Mouse (Mus musculus) embryo, embryonic 11.5 days (tissue): ENCODE results near the gene Eef1g.
"Not testable (repeated sequence)": the region's sequence is repeated elsewhere in the genome, so short reads cannot be mapped to it uniquely, and the experiment has no call there.

Experiments
- DNase-seq: peaks from one replicate; pipeline ENCODE4 v3.0.0-alpha.2; 2012; ENCODE audit warnings: low read depth, low spot score

Eef1g gene

DNA sequence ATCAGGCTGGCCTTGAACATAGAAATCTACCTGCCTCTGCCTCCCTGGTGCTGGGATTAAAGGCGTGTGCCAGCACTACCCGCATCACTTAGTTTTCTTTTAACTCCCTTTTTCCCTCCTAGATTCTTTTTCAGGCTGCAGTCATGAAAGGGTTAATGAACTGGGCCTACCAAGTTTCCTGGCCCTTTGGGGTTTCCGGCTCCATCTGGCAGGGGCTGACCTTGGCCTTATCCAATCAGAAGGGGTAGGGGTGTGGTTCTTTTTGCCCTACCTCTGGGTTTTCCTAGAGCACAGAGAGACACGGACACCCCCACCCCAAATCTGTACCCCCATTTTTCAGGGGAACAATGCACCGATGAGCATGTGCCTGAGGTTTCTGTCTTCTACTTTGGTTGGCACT is 22.1 kb upstream of the Eef1g start:
- no peak for DNase-seq

DNA sequence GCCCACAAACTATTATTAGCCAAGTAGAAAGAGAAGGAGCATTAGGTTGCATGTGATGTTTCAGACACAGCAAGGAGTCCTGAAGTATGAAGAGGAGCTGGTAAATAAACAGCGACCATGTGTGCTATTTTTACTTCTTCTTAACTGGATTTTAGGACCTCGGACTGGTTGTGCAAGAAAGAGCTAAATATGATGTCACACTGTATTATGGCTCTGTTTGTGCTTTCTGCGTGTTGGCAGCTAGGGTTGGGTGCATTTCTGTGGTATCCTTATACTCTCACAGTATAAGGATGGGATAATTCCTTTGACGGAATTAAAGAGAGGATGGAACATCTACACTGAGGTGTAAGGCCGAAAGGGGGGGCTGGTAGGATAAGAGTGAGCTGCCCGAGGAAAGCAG is 21.6 kb upstream of the Eef1g start:
- DNase-seq: no peak

DNA sequence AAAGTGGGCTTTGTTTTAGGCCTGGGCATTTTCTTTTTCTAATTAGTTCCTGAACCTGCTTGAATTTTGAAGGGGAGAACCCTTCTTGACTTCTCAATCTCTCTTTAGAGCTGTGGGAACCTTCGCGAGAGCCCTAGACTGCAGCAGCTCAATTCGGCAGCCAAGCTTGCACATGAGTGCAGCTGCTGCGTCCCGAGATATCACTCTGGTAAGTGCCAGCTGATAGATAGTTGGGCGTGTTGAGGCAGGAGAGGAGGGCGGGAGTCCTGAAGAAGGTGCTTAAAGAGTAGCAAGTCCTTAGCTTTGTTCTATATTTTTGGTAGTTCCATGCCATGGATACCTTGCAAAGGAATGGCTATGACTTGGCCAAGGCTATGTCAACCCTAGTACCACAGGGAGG is 19.9 kb upstream of the Eef1g start:
- no peak for DNase-seq

DNA sequence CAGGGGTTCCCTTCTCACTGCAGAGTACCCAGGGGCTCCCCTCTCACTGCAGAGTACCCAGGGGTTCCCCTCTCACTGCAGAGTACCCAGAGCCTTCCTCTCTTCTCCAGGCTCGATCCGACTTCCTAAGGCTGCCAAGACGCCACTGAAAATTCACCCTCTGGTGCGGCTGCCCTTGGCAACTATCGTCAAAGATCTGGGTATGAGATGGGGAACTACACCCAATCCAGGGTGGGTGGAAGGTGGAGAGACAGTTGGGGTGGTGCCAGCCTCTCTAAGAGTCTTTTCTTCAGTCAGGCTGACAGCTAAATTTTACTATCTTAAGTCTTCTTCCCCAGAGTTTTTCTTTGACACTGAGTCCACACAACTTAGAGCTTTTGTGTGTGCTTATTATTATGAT is 16.7 kb upstream of the Eef1g start:
- DNase-seq: no peak

DNA sequence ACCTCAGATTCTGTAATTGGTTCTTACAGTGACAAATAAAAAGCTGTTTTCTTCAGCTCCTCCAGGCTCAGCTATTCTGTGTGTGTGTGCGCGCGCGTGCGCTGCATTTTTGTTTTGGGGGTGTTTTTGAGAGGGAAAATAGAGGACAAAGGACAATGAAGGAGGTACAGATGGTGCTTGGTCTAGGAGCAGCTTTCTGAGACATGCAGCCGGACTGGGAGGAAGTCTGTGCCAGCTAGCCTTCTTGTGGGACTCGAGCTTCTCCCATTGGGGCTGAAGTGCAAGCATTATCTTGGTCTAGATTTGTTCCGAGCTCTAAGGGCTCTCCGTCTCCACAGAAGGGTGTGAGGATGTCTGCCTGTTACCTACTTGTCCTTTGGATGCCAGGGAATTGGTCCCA is 14.6 kb upstream of the Eef1g start:
- no peak for DNase-seq

DNA sequence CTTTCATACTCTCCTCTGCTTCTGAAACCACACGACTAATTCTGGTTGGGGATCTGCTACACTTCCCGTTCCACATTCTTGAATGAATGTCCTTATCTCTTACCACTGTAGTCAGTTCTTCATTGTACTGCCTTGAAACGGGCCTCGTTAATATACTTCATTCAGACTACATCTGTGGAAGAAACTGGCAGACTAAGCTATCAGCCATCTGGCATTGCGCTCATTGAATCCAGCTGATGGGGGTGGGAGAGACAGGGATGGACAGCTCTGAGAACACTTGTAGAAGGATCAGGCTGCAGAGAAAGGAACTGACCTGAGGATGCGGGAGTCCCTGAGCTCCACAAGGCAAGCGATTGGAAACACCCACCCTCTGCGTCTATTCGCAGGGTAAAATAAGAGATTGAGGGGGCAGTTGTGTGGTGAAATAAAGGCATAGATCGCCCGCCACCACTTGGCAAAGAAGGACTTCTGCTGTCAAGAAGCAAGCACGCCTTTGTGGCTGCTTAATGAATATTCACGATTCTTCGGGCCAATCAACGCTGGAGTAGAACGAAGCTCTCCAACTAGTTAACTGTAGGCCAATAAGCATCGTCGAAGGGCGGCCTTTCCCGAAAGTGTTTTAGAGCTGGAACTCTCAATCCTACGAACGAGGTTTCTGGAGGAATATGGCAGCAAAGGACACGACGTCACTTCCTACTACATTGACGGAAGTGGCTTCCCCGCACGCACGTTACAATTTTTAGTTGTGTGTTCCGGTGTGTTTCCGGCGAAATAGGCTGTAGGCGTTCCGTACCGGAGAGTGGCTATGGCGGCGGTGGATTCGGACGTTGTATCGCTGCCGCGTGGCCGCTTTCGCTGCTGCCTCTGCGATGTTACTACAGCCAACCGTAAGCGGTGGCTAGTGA is 13.5 kb upstream of the Eef1g start, which contains the start of gene Tut1:
Tut1 (plus strand) TSS at position 713 of the 905 bp plus-strand sequence.
- peak; percentile 87 for DNase-seq

DNA sequence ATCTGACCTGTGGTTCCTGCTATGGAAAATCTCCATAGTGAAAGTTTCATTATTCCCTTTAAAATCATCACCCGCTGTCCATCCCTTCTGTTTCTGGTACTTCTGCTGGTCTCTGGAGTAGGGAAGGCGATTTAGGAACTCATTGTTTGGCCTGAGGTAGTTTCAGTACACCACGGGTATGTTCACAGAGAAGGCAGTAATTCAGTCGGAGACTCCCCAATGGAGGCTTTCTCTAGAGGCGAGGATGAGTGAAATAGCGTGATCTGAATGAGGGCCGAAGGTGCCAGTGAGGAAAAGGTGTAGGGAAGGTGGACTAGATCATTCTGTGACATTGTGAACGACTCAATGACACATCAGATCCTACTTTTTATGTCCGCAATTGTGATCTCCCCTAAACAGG is 12.7 kb upstream of the Eef1g start:
- no peak for DNase-seq

DNA sequence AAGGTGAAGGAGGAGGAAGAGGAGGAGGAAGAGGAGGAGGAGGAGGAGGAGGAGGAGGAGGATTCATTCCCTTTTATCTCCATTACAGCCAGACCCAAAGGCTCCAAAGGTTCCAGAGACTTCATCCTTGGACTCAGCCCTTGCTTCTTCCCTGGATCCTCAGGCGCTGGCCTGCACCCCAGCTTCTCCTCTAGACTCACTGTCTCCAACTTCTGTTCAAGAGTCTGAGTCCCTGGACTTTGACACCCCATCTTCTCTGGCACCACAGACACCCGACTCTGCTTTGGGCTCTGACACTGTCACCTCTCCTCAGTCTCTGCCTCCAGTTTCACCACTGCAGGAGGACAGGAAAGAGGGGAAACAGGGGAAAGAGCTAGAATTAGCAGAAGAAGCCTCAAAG is 4.6 kb upstream of the Eef1g start:
- no peak for DNase-seq

DNA sequence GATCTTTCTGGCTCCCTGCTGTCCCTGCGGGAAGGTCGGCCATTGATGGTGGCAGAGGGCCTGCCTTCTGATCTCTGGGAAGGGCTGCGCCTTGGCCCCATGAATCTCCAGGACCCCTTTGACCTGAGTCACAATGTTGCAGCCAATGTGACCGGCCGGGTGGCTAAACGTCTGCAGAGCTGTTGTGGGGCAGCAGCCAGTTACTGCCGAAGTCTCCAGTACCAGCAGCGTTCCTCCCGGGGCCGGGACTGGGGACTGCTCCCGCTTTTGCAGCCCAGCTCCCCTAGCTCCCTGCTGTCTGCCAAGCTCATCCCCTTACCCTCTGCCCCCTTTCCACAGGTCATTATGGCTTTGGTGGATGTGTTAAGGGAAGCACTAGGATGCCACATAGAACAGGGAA is 1.8 kb upstream of the Eef1g start:
- no peak for DNase-seq

DNA sequence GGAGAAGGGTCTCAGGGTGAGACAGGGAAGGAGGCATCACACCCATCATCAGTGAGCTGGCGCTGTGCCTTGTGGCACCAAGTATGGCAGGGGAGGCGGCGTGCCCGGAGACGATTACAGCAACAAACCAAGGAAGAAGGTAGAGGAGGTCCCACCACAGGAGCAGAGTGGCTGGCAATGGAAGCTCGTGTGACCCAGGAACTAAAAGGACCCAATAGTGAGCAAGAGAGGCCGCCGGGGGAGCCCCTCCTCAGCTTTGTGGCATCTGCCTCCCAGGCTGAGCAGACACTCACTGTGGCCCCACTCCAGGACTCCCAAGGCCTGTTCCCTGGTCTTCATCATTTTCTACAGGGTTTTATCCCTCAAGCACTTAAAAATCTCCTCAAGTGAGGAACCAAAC is 1.1 kb upstream of the Eef1g start:
- DNase-seq: no peak

DNA sequence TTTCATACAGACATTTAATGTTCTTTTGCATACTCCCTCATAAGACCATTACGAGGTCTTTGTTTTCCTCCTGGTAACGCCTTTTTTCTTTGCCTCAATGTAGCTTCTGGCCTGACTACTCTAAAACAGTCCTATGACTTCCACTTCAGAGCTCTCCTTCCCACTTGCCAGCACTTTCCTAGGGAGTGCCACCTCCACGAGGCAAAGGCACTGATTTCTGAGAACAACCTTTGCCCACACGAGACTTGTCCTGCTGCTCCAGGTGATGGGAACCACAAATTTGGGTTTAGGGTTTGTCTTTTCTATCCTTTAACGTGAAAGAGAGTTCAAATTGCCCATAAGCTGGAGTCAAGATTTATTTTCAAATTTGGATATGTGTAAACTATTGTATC is 647 bp upstream of the Eef1g start:
- DNase-seq: no peak

DNA sequence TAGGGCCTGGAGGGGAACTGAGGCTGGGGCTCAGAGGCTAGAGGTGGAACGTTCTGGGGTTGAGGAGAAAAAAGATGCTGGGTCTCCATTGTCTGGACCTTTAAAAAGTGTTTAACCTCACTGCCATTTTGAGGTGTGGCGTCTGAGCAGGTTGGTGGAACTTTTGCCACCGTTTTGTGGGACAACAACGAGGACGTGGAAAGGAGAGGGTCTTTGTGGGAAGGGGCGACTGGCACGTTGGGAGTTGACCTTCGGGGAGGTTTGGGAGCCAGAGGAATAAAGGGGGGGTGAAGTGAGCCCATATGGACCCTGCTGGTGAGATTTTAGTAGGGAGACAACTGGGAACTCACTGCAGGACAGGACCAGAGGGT is 517 bp downstream of the Eef1g start:
- no peak for DNase-seq

DNA sequence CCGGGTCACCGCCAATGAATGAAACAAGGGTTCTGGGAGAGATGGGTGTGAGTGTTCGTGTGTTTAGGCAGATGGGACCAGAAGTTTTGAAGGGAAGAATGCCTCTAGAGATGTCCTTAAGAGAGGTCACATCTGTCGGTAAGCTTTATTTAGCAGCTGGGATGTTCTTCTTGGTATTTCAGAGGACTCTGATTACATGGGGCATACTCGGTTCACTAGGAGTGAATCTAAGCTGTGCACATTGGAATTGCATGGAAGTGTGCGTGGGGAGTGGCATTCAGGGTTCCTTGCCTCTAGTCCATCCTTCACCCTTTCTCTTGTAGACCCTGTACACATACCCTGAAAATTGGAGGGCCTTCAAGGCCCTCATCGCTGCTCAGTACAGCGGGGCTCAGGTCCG is 1.1 kb downstream of the Eef1g start:
- no peak for DNase-seq

DNA sequence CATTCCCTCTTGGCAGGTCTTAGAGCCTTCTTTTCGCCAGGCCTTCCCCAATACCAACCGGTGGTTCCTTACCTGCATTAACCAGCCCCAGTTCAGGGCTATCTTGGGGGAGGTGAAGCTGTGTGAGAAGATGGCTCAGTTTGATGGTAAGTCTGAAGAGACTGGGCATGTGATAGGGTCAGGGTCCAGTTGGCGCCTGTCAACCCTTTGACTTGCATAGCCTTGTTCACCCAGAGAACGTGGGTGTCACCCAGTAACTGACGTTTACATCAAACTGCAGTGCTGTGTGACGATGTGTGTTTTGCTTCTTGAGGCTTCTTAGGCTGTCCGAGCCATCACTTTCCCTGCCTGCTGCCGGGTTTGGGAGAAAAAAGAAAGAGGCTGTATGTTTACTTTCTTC is 5.7 kb downstream of the Eef1g start:
- not testable (repeated sequence) for DNase-seq

DNA sequence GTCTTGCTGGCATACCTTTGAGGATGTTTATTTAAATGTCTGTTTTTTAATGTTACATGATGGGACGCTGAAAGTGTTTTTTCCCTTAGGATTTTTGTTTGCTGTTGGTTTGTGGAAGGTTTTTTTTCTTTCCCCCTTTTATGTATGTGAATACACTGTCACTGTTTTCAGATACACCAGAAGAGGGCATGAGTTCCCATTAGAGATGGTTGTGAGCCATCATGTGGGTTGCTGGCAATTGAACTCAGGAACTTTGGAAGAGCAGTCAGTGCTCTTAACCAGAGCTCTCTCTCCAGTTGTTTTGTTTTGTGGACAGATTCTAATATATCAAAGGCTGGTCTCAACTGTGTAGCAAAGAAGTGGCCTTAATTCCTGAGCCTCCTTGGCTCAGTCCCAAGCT is 7.8 kb downstream of the Eef1g start:
- DNase-seq: no peak

DNA sequence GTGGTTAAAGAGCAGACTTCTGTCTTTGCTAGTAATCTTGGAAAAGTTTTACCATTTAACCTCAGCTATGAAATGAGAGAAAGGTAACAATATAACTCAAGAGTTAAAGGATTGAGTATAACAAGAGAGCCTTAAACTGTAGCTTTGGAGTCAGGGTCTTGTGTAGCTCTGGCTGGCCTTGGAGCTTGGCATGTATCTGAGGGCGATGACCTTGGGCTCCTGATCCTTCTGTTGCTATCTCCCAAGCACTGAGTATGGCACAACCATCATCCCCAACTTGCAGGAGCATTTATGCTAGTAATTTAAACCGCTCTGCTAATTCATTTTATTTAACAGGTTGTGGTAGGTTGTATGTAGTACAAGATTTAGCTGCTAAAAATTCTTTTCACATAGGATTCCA is 8.7 kb downstream of the Eef1g start:
- no peak for DNase-seq

DNA sequence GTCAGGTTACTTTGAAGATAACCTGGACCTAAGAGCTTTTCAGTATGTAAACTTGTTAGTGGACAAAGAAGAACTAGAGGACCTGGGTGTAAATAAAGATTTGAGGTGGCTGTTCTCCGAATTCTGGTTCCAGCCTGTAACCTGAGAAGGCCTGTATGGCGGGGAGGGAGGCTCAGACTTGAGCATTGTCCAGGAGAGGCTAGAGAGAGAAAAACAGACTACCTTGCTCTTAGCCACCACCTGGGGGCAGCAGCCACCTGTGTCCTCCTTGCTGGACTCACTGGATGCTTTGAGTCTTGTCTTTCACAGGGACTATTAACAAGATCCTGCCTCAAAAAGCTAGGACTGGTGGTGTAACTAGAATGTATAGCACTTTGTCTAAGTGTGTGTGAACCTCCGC is 9.7 kb downstream of the Eef1g start:
- DNase-seq: peak; percentile 54

DNA sequence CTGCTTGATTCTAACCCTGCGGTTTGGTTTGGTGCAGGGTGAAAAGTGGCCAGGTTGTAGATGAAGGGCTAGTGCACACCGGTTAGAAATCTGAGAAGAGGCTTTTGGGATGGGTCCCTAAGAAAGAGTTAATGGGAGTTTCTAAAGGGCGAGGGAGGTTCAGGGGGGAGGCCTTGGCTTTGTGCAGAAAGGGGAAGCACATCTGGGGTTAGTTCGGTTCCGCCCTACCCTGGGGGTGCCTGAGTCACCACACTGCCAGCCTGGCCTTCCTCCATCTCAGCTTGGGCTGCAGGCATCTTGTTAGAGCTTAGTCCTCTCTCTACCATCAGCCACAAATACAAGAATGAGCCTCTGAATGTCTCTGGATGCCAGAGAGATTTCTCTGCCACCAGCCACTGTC is 13.9 kb downstream of the Eef1g start:
- DNase-seq: no peak

DNA sequence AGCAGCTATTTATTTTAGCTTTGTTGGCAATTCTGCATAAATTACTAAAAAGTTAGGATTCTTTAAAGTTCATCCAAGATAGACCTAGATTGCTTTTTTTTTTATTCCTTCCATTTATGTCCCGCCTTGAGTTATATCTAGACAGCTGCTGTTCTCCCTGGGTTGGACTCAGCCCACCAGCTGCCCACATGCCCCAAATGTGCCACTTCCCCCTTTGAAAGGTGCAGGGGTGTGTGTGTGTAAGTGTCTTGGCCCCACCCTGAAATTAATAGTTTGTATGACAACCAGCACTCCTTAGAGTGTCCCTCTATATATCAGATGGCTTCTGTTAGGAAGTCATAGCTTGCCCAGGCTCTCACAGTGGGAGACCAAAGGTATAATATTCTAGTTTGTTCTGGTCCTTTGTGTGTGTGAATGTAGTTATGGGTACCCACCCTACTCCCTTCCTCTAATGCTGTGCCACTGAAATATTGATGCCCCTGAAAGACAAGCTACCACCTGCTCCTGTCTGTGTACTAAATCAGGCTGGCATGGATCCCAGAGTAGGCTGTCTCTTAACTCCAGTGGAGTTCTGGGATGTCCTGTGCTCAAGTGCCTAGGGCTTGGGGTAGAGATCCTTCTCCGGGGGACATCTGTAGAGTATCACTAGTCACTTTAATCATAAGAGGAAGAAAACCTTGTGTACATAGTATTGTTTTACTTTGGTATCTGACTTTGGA is 14.8 kb downstream of the Eef1g start:
- no peak for DNase-seq

DNA sequence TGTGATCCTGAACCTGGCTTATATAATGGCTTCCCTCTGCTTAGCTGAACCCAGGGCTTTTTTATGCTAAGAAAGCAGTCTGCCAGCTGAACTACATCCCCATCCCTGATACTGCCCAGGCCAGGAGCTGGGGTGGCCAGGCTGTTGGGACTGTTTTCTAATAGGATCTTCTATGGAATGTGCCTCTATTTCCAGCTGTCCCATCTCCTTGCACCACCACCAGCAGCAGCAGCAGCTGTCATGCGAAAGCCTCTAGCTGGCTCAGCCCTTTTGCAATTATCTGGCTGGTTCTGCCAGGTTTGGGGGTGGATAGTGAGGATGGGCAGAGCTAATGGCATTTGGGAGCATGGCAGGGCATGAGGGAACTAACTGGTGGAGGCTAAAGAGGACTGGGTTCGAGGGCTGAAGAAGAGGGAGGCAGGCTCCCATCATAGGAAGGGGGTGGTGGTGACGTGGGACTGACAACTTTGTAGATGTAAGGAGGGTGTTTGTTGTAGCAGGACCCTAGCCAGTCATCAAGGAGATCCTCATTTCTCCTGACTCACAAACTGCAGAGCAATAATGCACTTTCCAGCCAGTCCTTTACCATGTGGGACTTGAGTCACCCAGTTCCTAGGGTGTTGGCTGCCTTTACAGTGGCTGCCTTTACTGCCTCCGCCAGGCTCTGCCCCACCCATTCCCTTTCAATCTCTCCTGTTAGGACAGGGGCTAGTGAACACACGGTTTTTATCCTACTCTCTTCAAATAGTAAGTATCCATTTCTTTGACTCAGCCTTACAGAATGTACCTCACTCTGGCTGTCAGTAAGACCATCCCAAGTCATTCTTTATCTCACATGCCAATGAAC is 15.7 kb downstream of the Eef1g start:
- no peak for DNase-seq

DNA sequence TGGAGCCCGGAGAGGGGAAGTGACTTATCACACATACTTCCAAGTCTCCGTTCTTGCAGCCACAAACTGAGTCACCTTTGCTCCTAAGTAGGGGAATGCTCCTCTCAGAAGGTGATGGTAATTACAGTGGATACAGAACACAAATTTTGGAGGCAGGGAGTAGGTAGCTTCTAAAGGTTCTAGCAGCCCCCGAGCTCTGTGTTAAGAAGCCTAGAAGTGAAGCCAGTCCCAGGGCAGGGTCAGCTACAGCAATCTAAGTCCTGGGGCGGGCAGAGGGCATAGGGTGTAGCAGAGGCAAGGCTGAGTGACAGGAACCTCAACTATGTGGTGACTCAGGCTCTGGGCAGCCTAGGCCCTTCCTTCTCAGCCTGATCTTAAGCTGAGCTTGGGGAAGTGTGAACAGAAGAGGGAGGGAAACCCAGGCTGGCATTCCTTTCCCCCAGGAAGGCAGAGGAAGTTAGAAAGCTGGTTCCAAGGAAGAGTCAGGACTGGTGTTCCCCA is 16.4 kb downstream of the Eef1g start:
- DNase-seq: no peak

DNA sequence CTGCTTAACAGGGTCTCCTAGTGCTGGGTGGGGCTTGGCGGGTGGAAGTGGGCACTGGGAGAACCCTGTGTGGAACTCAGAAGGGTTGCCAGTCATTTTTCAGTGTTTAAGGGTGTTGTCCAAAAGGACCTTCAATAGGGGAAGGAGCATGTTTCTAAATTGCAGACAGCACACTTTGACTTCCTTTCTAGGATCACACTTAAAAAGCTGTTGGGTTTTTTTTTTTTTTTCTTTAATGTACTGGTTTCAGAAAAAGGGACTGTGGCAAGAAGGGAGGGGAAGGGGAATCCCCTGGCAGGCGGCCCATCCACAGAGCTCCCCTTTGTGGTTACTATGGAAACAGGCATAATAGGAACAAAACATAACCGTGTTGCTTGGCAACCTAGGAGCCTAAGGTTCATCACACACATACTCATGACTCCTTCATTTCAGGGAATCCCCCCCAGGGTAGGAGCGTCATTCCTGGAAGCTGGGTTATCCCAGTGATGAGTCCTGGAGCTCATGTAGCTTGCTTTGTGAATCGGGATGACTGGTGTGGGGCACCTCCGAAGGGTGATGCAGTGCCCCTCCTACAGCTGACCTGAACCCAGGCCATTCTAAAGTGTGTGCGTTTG is 17.5 kb downstream of the Eef1g start:
- peak; percentile 55 for DNase-seq
